Mouse (Mus musculus) adrenal gland, adult 2 months (tissue): ENCODE measurements around the gene Senp1. TPM values are rescaled to one million over a fixed set of nuclear protein-coding genes. Genes with fewer than 3 reads are reported as not detected.

Experiments
- DNase-seq: peaks from one replicate; pipeline ENCODE4 v3.0.0; 2021
- polyA plus RNA-seq: library from polyadenylated mRNA; depleted of rRNA; stranded (reverse); fragments of >200 nt; gene quantifications from 2 replicates; pipeline ENCODE4 v1.2.3, GENCODE M21; 2012
- total RNA-seq, 2 experiments: library from RNA; stranded (reverse); gene quantifications; 2 replicates each; pipeline ENCODE4 v1.2.3; 2021

Senp1 gene
- total and polyA plus RNA-seq, 3 experiments: 5.1 to 16.5 (median 15.7) TPM

- DNase-seq: no peak
Measured at GRCm38 (mm10) chr15:98048918-98049700, 44.4 kb downstream of the Senp1 start.

GRCm38 (mm10) chr15:98044387-98044786, 49.2 kb downstream of the Senp1 start:
- DNase-seq: no peak

GRCm38 (mm10) chr15:98043967-98044366, 49.6 kb downstream of the Senp1 start:
- DNase-seq: no peak

DNA sequence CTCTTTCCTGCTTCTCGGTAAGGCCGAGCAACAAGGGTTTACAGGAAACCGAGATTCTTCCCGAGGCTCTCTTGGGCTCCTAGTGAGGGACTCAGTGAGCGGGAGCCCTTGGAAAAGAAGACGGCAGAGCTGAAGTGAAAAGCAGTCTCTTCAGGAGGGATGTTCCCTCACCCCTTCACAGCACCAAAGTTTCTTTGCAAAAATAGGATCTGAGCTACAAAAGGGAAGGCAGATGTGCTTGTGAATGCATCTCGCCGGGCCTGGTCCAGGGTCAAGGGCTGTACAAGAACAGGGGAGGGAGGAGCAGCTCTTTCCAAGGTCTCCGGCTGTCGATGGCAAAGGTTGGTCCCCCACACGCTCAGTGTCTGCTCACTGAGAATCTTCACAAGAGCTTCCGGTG, 51.0 kb downstream of the Senp1 start:
- DNase-seq: no peak

GRCm38 (mm10) chr15:98039682-98040081, 53.9 kb downstream of the Senp1 start:
- DNase-seq: peak; percentile 10

- DNase-seq: no peak
Measured at GRCm38 (mm10) chr15:98036578-98036977, 57.0 kb downstream of the Senp1 start.

DNA sequence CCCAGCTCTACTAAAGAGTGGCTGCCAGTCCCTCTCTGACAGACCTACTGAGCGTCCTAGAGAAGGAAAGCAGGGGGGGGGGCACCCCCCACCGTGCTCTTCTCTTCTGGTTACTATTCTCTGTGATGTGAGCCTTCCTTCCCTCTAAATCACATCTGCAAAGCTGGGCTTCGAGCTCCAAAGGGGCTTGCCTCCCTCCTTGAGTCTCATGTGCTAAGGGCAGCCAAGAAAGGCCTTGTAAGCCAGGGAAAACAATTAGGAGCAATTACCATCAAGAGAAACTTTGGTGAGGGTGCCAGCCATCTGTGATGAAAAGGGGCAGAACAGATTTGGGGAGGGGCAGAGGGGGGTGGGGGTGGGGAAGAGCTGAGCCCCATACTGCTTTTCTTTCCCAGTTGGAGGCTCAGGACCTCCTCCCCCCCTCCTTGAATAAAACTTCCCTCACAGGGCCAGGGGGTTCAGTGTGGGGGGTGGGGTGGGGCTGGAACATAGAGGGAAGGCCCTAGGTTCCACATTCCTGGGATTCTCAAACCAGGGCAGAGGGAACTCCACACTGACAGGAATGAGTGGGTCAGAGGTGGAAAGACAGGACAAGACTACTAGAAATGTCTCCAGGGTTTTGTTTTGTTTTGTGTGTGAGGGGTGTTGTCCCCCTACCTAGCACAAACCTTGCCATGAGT, 58.3 kb downstream of the Senp1 start:
- no peak for DNase-seq

- DNase-seq: no peak
Measured at GRCm38 (mm10) chr15:98033233-98033748, 60.3 kb downstream of the Senp1 start.

DNA sequence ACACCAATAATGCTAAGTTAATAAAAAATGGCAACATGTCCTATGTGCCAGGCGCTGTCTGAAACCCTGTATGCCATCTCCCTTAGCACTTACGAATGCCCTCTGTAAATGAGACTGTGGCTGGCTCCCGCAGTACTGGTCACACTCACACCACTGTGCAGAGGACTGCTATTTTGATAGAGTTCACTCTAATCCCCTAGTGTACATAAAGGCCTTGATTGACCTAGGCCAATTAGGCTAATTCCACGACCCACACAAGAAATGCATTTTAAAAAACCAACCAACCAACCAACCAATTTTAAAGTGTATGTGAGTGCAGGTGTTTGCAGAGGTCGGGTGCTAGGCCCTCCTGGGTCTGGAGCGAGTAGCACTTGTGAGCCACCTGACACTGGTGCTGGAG, 63.7 kb downstream of the Senp1 start:
- no peak for DNase-seq

DNA sequence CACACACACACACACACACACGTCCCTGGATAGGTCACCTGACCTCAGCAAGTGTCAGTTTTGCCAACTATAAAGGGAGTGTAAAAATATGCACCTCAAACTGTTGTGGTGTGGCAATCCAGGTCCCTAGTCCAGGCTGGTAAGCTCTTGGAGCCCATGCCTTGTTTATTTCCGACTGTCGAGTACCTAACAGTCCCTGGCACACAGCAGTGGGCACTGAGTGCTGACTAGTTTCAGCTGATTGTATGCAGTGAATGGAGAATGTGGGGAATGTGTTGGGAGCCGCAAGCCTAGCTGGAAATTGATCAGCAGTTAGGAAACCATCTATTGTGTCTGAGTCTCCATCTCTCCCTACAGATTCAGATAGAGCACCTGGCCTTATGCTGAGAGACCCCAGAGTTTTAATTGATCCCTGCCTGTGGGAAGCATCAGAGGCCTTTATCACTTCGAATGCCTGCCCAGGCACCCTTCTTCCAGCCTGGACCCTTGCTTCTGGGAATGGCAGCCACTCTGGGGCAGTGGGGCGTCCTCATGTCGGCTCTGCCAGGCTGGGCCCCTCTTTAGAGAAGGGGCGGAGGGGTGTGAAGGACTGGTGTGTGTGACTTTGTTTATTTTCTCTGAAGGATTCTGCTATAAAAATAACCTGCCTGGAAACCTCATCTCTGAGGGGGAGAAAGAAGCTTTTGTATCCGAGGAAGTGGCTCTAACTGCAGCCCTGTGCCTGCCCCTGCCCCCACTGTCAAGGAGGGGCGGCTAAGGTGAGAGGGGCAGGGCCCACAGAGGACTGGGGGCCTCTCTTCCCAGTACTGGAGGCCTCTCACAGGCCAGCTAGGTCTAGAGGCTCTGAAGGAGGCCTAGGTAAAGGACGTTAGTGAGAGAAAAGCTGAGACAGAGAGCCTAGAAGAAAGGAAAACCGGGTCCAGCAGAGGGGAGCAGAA, 66.3 kb downstream of the Senp1 start:
- DNase-seq: no peak

GRCm38 (mm10) chr15:98025611-98026010, 67.9 kb downstream of the Senp1 start:
- DNase-seq: no peak

- no peak for DNase-seq
Measured at GRCm38 (mm10) chr15:98023137-98023536, 70.4 kb downstream of the Senp1 start.

DNA sequence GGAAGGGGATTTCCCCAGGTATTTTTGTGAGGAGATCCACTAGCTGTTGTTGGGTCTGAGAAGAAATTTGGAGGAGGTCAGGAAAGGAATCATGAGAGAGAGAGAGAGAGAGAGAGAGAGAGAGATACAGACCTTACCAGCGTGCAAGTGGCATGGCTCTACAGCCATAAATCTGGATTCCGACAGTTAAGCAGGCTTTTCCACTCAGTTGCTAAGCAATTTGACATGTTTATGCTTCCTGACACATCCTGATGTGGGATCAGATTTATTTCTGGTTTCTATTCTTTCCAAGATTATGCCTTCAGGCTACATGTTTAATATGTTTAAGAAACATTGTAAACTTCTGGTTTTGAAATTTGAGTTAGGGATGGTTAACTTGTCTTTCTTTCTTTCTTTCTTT, 71.7 kb downstream of the Senp1 start:
- DNase-seq: no peak

DNA sequence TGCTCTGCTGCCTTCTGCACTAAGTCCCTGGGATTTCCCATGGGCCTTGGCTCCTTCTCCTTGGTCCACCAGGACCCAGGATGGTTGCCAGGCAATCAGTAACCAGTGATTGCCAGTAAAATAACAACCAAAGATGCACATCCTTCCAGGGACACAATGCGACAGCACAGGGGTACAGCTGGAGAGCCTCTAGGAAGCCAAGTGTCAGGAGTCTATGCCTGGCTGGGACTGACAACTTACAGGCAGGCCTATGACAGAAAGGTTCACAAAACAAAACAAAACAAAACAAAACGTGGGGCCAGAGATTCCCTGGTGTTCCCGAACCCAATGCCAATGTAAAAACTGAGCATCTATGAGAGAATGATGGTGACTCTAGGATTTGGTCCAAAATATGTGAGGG, 74.5 kb downstream of the Senp1 start:
- no peak for DNase-seq

GRCm38 (mm10) chr15:98017925-98018324, 75.6 kb downstream of the Senp1 start:
- DNase-seq: no peak

- DNase-seq: no peak
Measured at GRCm38 (mm10) chr15:98012810-98013209, 80.7 kb downstream of the Senp1 start.

- DNase-seq: no peak
Measured at GRCm38 (mm10) chr15:98005181-98005580, 88.4 kb downstream of the Senp1 start.

GRCm38 (mm10) chr15:98004740-98005159, 88.8 kb downstream of the Senp1 start:
- no peak for DNase-seq

DNA sequence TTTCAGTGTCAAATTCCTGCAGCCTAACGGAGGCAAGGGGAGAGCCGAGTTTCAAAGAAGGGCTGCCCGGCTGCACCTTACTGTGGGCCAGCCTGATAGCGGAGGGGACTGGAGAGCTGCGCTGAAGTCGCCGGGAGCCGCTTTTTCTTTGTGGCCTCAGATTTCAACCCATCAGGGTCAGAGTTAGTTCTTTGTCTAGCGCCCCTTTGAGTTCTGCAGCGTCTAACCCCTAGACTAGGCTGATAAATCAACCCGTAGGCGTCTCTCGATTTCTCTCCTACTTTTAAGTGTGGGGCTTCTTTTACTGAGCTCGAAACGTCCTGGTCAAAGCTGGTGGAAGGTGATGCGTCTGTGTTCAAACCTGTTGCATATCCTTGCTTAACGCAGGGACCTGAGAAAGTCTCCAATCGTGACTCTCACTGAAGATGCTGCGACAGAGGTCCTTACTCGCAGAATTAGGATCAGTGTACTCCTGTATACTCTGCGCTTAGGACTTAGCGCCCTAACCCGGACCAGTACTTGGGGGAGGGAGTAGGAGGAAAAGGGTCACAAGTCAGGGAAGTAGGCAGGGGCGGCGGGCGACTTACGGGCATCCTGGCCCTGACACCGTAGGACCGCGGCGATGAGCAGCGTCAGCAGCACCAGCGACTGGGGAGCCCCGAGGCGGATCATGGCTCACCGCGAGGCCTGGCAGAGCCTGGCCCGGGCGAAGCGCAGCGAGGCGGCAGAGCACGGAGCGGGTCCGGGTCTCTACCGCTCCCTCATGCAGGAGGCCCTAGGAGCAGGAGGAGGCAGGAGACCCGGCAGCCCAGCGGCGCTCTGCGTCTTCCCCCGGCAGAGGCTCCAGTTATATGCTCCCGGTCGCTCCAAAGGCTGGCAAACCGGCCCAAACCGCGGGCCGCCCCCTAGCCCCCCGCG, 89.5 kb downstream of the Senp1 start, which contains the start of gene Col2a1:
Gene Col2a1, minus strand, starts transcription at position 874 of the 918 bp plus-strand sequence.
- peak; percentile 30 for DNase-seq

DNA sequence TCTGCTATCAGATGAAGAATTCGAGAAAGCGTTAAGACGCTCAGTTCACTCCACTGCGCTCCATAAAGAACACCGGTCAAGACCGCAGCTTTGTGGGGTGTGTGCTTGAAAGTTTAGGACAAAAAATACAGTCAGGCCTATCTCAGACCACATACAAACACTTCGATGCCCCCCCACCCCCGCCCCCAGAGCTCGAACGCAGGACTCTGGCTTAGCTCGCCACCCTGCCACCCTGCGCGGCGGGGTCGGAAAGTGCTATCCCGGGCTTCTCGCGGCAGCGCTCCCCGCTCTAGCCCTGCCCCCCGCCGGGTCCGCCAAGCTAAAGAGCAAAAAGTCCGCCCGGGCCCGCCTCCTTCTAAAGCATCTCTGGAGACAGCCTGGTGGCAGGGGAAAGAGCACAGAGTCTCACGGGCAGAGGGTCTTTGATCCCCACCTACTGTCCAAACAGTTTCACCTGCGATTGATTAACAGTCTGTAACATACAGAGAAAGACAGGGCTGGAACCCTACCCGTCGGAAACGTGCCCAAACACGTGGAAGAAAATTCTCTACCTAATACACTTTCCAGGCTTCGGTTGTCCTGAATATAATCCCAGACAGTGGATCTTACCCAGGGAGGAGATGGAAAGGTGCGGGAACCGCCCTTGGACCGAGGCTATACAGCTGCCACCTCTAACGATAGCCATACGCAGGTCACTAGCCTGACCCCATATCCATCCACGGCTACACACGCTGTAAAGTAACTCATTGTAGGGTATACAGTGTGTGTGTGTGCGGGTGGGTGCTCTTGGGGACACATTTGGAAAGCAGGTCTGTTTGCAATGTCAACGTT, 90.3 kb downstream of the Senp1 start:
- DNase-seq: no peak
